In the genomic region with DNA sequence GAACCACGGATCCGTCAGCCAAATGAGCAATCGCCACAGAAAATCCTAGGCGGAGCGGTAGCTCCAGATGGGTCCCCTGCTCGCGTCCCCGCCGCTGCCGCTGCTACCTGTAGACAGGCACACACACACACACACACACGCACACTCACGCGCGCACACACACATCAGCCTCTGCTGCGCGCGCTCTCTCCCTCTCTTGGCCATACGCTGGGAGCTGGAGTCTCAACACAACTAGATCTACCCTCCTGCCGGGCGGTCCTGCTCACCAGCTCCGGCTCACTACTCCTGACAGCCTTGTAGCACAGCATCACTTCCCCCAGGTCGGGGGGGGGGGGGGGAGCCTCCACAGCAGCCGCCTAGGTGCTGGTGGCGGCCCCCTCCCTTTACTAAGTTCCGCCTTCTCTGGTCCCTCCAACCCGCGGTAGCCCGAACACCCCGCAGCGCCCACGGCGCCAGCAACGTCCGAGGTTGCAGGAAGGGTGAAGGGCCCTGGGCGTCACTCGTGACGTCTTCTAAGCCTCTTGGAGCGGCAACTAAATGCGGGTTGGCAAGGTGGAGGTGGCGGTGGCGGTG, we compare ENCODE assay signal across 8 mouse cellular contexts. TPM values are rescaled to one million over a fixed set of nuclear protein-coding genes. Genes with fewer than 3 reads are reported as not detected.
DNase-seq lines count a peak whose midpoint lies in the region; ATAC-seq and TF ChIP-seq lines count a peak whose summit lies in the region.

No protein-coding gene starts in this region.

- no peaks in the 10 kb centered on the region for H3K9me3 ChIP-seq in liver, embryonic 16.5 days (replicated peaks; ENCODE audit: control insufficient read depth, low read length)
- no peaks in the 10 kb centered on the region for H3K9me3 ChIP-seq in stomach, embryonic 15.5 days

- H3K4me1 ChIP-seq in embryonic fibroblast, embryonic 13.5 days (ENCODE audit: control insufficient read depth, insufficient read depth, low read length) = no peaks in the 10 kb centered on the region
- no peaks in the 10 kb centered on the region for H3K4me1 ChIP-seq in liver, embryonic 16.5 days (ENCODE audit: control insufficient read depth, low read depth, low read length)
- H3K4me1 ChIP-seq in stomach, embryonic 15.5 days = peaks cover 12% of the 10 kb centered on the region; the same call in 1 of the 2 replicates

- no peak overlapping the region for H3K9ac ChIP-seq in liver, embryonic 16.5 days (ENCODE audit: low read depth, low read length)
- H3K9ac ChIP-seq in stomach, embryonic 15.5 days = no peak overlapping the region

- TF ChIP-seq POLR2A in embryonic fibroblast, embryonic 13.5 days (IDR thresholded peaks at IDR 0.05; ENCODE audit: low read depth, low read length) = no peak

- peaks cover 32% of the 10 kb centered on the region for H3K27me3 ChIP-seq in liver, embryonic 16.5 days (ENCODE audit: control insufficient read depth, insufficient read depth, low read depth, low read length)
- H3K27me3 ChIP-seq in stomach, embryonic 15.5 days (replicated peaks) = peaks cover 23% of the 10 kb centered on the region

- H3K4me3 ChIP-seq in embryonic fibroblast, embryonic 13.5 days (ENCODE audit: insufficient read depth, low read length) = peak overlapping the region; percentile 20
- 0 out of 2 replicates have a peak overlapping the region, but pooled peaks have one; percentile 4 for H3K4me3 ChIP-seq in liver, embryonic 16.5 days (ENCODE audit: low read depth, low read length)
- peak overlapping the region; percentile 41 for H3K4me3 ChIP-seq in stomach, embryonic 15.5 days (replicated peaks)

- H3K4me2 ChIP-seq in liver, embryonic 16.5 days (ENCODE audit: low read depth, low read length) = no peak overlapping the region
- peak overlapping the region; percentile 86 for H3K4me2 ChIP-seq in stomach, embryonic 15.5 days

- no peak overlapping the region for H3K27ac ChIP-seq in embryonic fibroblast, embryonic 13.5 days (ENCODE audit: insufficient read depth, low read length)
- no peak overlapping the region for H3K27ac ChIP-seq in liver, embryonic 16.5 days (ENCODE audit: low read length)
- H3K27ac ChIP-seq in stomach, embryonic 15.5 days = no peak overlapping the region

- 1% methylated on average over 41 of the region's 41 CpGs for WGBS in liver, embryonic 16.5 days (ENCODE audit: insufficient replicate concordance)
- under 1% methylated on average over 39 of the region's 41 CpGs for WGBS in stomach, embryonic 15.5 days

- peak; percentile 5 for DNase-seq in thymus, postnatal 4 days
- DNase-seq in thymus, postnatal 10 days (ENCODE audit: low spot score in 2 of 2) = no peak
- DNase-seq in kidney, postnatal 4 days = peak; percentile 26 to 40
- DNase-seq in adrenal gland, adult 8-10 months = no peak
- no peak for DNase-seq in ovary, postnatal 14 days (ENCODE audit: low spot score)

- H3K36me3 ChIP-seq in liver, embryonic 16.5 days (ENCODE audit: control insufficient read depth, insufficient read depth) = no peaks in the 10 kb centered on the region
- H3K36me3 ChIP-seq in stomach, embryonic 15.5 days = no peaks in the 10 kb centered on the region

- TF ChIP-seq CTCF in embryonic fibroblast, embryonic 13.5 days (IDR thresholded peaks at IDR 0.05; ENCODE audit: borderline replicate concordance, insufficient read depth, low read length) = no peak

- no peak for ATAC-seq in liver, embryonic 16.5 days (ENCODE audit: low read depth)
- no peak; the same call in 1 of the 2 replicates for ATAC-seq in stomach, embryonic 15.5 days (ENCODE audit: insufficient read depth, low FRiP score, low read depth)

RNA-seq across cellular contexts. Expression of gene Nlgn1, which starts 1.1 kb away (rescaled TPM):
- 0.15 and 0.26 TPM in 2 replicates for polyA plus RNA-seq in embryonic fibroblast, embryonic 13.5 days (2011; ENCODE audit: insufficient read length, low read depth, missing spikeins)
- polyA plus RNA-seq in liver, embryonic 16.5 days (2015; fragmentation: Nextera tagmentation; extraction: Ambion mirVana) = not detected in 2 replicates
- 1.5 and 1.7 TPM in 2 replicates for polyA plus RNA-seq in stomach, embryonic 15.5 days (2015; fragmentation: Nextera tagmentation; extraction: Ambion mirVana)
- total RNA-seq in adrenal gland, adult 8-10 months (2022) = 1 to 10 TPM in 1 of 4 experiments, under 1 TPM in 3; 0.65 to 1.1 (median 0.86) TPM

Comparison
In these comparisons a context has a peak if more than half of its experiments do, and no peak if none do; other contexts are left out.
1. DNase-seq: peak in thymus, postnatal 4 days (single experiment) and kidney, postnatal 4 days (2 of 2); none in thymus, postnatal 10 days (0 of 2), adrenal gland, adult 8-10 months (single experiment) and ovary, postnatal 14 days (single experiment).
2. Peak in every context shown above with its lines, with median percentiles within 50 percentile points of each other: H3K4me3 ChIP-seq.